Mouse (Mus musculus) central nervous system, embryonic 14 days (tissue): Measurements from ENCODE around the gene Lmcd1. TPM values are rescaled to one million over a fixed set of nuclear protein-coding genes. Genes with fewer than 3 reads are reported as not detected.

Source experiments
- polyA plus RNA-seq: library from polyadenylated mRNA; depleted of rRNA; stranded (reverse); fragments of >200 nt; gene quantifications from 2 replicates; pipeline ENCODE4 v1.2.3, GENCODE M21; 2012; rRNA removed

Lmcd1 gene
- 5.8 and 9.9 TPM in 2 replicates for polyA plus RNA-seq

DNA sequence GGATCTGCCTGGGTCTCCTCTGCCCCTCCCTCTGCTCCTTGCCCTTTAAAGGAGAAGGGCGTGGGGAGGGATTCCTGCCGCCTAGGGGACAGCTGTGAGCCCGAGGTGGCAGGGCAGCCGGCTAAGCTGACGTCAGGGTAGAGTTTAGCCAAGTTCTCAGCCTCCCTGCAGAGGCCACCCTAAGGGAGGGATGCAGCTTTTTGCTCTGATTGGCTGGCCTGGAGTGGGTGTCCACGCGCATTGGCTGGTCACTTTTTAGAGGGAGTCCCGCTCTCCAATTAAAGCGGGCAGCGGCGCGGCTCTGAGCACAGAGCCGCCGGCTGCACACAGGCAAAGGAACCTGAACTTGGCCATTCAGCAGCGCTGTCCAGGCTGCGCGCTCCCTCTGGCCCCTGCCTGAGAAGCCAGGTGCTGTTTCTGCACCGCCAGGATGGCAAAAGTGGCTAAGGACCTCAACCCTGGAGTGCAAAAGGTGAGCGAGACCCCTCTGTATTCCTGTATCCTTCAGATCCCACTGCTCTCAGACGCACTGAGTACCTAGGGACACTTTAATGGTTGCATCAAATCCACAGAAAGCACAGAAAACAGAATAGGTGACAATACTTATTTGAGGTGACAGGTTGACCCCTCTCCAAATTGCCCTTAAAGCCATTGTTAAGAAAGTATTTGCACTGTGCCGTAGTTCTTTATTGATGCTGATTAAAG, at the start of gene Lmcd1:
Lmcd1 (plus strand) TSS at position 258 of the 705 bp plus-strand sequence.

Other genes starting within 250 kb of the Lmcd1 start
- 0.29 and 0.56 TPM in 2 replicates for gene Ssu2, start 114.3 kb downstream of the Lmcd1 start, polyA plus RNA-seq
- gene Cav3, start 185.7 kb downstream of the Lmcd1 start, polyA plus RNA-seq: 0.17 and 6.0 TPM in 2 replicates
- 0.55 and 0.74 TPM in 2 replicates for gene Oxtr, start 216.2 kb downstream of the Lmcd1 start, polyA plus RNA-seq